Mouse (Mus musculus) lung, adult 2 months (tissue): Measurements from ENCODE around the gene Zfp605.

Experiments used
- CTCF ChIP-seq: fragments of 200-500 bp; IDR thresholded peaks from 2 replicates; pipeline ENCODE4 v1.5.1; 2011; ENCODE audit warnings: mild to moderate bottlenecking, low read length, control low read depth; ENCODE audit not compliant: insufficient read depth
- POLR2A ChIP-seq: fragments of 200-500 bp; IDR thresholded peaks from 2 replicates; pipeline ENCODE4 v1.6.1; 2011; ENCODE audit warnings: low read depth, mild to moderate bottlenecking, control low read depth, low read length, borderline replicate concordance; ENCODE audit errors: extremely low read depth

GRCm38 (mm10) chr5:110137816-110138215 is 27.9 kb downstream of the Zfp605 start:
- TF ChIP-seq CTCF (no peak), POLR2A (no peak)
